Mouse (Mus musculus) midbrain, embryonic 14.5 days (tissue): ENCODE measurements around the gene Btbd18. TPM values are rescaled to one million over a fixed set of nuclear protein-coding genes. Genes with fewer than 3 reads are reported as not detected.

ENCODE experiments used
- ATAC-seq: fragments of 200-750 bp; cut with Nextera tagmentation; 2 replicates; pipeline ENCODE4 v1.8.0; 2017; ENCODE audit warnings: moderate number of reproducible peaks, moderate library complexity; ENCODE audit not compliant: low FRiP score, low TSS enrichment
- DNase-seq: peaks from one replicate; pipeline ENCODE4 v3.0.0-alpha.2; 2015
- H3K27ac ChIP-seq: fragments of 300-500 bp; sonication (generic); replicated peaks from 2 replicates; pipeline ENCODE4 v1.5.1; 2014; ENCODE audit warnings: mild to moderate bottlenecking, low read depth, low read length, moderate library complexity
- H3K27me3 ChIP-seq: fragments of 300-500 bp; sonication (generic); 2 replicates; pipeline ENCODE4 v1.6.1; 2014; ENCODE audit warnings: low read length, control low read depth, mixed read lengths; ENCODE audit not compliant: control insufficient read depth, insufficient read depth
- H3K36me3 ChIP-seq: fragments of 300-500 bp; sonication (generic); 2 replicates; pipeline ENCODE4 v1.6.1; 2014; ENCODE audit warnings: low read length, control low read depth; ENCODE audit not compliant: control insufficient read depth, insufficient read depth
- H3K4me1 ChIP-seq: fragments of 300-500 bp; sonication (generic); 2 replicates; pipeline ENCODE4 v1.6.1; 2014; ENCODE audit warnings: mild to moderate bottlenecking, antibody characterized with exemption, low read length, control low read depth; ENCODE audit not compliant: control insufficient read depth, insufficient read depth
- H3K4me2 ChIP-seq: fragments of 300-500 bp; sonication (generic); 2 replicates; pipeline ENCODE4 v1.6.1; 2014; ENCODE audit warnings: mild to moderate bottlenecking, low read length, moderate library complexity
- H3K4me3 ChIP-seq: fragments of 300-500 bp; sonication (generic); replicated peaks from 2 replicates; pipeline ENCODE4 v1.5.1; 2014; ENCODE audit warnings: low read depth, low read length
- H3K9ac ChIP-seq: fragments of 300-500 bp; sonication (generic); replicated peaks from 2 replicates; pipeline ENCODE4 v1.6.1; 2014; ENCODE audit warnings: mild to moderate bottlenecking, low read length, moderate library complexity
- H3K9me3 ChIP-seq: fragments of 300-500 bp; sonication (generic); 2 replicates; pipeline ENCODE4 v1.6.1; 2016; ENCODE audit warnings: low read length, control low read depth, mixed read lengths; ENCODE audit not compliant: control insufficient read depth
- WGBS: fragments of 180-500 bp; shearing (Covaris S2); extraction: QIAGEN DNeasy Blood & Tissue Kit; methylation state at CpG from one replicate; pipeline ENCODE4 v1.1.7; 2014; 5-methylcytosine and 5-hydroxymethylcytosine counted together
- polyA plus RNA-seq: library from polyadenylated mRNA; unstranded; fragments of >200 nt; fragmentation: Nextera tagmentation; extraction: Ambion mirVana; gene quantifications from 2 replicates; pipeline ENCODE4 v1.2.1, GENCODE M21; 2014

Btbd18 gene
- polyA plus RNA-seq, 1 experiment from 2014 or later: 0.37 TPM

DNA sequence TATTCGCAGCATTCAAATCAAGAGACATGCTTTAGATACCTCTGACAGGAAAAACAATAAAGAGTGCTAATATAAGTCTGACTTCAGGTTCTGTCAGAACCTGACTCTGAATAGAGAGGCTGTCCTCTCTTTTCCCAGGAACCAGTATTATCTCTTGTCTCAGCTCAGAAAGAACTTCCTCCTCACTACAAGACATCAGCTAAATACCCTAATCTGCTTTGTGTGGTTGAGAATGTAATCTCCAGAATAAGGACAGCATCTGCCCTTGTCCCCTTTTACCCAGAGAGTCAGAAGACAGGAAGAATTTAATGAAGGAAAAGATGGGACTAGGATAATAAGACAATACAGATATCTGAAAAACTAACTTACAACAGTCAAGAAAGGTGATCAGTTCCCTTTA, 44.6 kb downstream of the Btbd18 start:
- no peaks in the 10 kb centered on the region for H3K9me3 ChIP-seq
- no peaks in the 10 kb centered on the region for H3K27me3 ChIP-seq
- H3K9ac ChIP-seq: no peak overlapping the region
- H3K27ac ChIP-seq: no peak overlapping the region
- DNase-seq (no peak), ATAC-seq (no peak)
- peaks cover 47% of the 10 kb centered on the region for H3K36me3 ChIP-seq
- no peak overlapping the region for H3K4me2 ChIP-seq
- H3K4me3 ChIP-seq: no peak overlapping the region
- no peaks in the 10 kb centered on the region for H3K4me1 ChIP-seq
- WGBS: 88% methylated on average over 1 of the region's 1 CpGs

DNA sequence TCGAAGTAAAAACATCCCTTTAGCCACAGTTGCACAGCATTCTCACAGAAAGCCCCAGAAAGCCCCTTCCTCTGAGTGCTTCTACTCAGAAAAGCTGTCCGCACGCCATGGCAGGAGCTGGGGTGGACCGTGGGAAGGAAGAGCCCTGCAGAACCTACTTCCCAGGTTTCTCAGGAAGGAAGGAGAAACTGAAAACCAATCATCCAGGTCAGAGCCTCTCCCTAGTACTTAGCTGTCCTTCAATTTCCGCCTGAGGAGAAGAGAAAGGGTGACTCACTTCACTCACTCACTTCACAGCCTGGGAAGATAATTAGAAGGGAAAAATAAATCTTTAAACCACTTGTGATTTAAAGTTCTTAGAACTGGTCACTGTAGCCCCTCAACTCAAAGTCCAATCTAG, 45.5 kb downstream of the Btbd18 start:
- WGBS: 80% methylated on average over 5 of the region's 5 CpGs
- Histone ChIP-seq H3K4me1 (no peaks in the 10 kb centered on the region), H3K4me3 (no peak overlapping the region), H3K9me3 (no peaks in the 10 kb centered on the region), H3K27me3 (no peaks in the 10 kb centered on the region), H3K9ac (no peak overlapping the region), H3K27ac (no peak overlapping the region), H3K4me2 (no peak overlapping the region), H3K36me3 (peaks cover 50% of the 10 kb centered on the region)
- ATAC-seq: no peak
- no peak for DNase-seq

DNA sequence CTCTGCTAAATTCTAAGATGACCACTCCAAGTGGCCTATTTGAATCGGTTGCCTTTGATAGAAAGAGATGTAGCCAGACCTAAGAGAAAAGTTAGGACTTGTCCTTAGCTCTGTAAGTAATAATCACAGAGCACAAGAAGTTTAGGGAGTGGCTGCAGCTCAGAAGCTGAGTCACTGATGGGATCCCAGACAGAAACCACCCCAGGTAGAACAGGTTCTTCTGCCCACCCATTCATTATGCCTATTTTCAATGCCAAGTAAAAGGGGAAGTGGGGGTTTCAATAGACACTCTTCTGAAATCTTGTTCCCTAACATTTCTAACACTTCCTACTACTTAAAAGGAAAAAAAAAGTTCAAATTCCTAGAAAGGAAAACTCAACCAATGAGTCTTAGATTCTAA, 46.4 kb downstream of the Btbd18 start:
- H3K4me1 ChIP-seq: no peaks in the 10 kb centered on the region
- DNase-seq (no peak), ATAC-seq (no peak)
- H3K27me3 ChIP-seq: no peaks in the 10 kb centered on the region
- H3K27ac ChIP-seq: no peak overlapping the region
- H3K4me2 ChIP-seq: no peak overlapping the region
- no peaks in the 10 kb centered on the region for H3K9me3 ChIP-seq
- 96% methylated on average over 1 of the region's 1 CpGs for WGBS
- H3K4me3 ChIP-seq: no peak overlapping the region
- no peak overlapping the region for H3K9ac ChIP-seq
- H3K36me3 ChIP-seq: peaks cover 55% of the 10 kb centered on the region

DNA sequence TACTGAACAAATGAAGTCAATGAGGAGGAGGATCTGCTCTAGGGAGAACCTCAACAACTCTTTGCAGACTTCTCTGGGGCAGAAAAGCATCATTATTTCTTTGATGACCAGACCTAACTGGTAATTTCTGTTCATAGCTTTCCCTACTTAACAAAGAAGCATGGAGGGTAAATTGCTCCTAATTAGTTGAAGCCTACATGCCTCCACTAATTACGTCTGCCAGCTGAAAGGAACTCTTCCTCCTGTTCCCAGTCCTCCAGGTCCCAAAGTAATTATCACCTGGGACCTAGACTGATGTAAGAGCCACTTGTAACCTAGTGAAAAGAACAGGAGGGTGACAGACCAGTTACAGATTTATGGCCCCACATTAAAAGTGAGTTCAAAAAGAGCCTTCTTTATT, 48.6 kb downstream of the Btbd18 start:
- Histone ChIP-seq H3K4me2 (no peak overlapping the region), H3K27me3 (no peaks in the 10 kb centered on the region), H3K4me1 (no peaks in the 10 kb centered on the region), H3K36me3 (peaks cover 53% of the 10 kb centered on the region), H3K9me3 (no peaks in the 10 kb centered on the region), H3K27ac (no peak overlapping the region), H3K9ac (no peak overlapping the region), H3K4me3 (no peak overlapping the region)
- DNase-seq: no peak
- no peak for ATAC-seq
- 70% methylated on average over 1 of the region's 1 CpGs for WGBS

DNA sequence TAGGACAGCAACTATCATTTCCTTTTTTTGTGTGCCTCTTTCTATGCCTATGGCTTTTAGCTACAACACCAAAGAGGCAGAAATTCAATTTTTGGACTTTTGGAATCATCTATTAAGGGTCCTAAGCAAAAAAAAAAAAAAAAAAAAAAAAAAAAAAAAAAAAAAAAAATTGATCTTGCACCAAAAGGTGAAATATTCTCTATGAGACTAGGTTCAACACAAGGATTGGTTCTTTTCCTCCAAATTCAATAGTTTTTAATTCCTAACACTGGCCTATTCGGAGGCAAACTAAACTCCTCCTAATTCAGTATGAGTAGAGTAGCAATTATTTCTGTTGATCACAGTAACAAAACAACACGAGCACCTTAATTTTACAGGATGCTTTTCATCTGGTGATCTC, 53.0 kb downstream of the Btbd18 start:
- WGBS: 95% methylated on average over 2 of the region's 2 CpGs
- Histone ChIP-seq H3K4me3 (no peak overlapping the region), H3K4me2 (no peak overlapping the region), H3K4me1 (peaks cover 11% of the 10 kb centered on the region), H3K9ac (no peak overlapping the region), H3K36me3 (peaks cover 38% of the 10 kb centered on the region), H3K9me3 (no peaks in the 10 kb centered on the region), H3K27me3 (no peaks in the 10 kb centered on the region), H3K27ac (no peak overlapping the region)
- DNase-seq (no peak), ATAC-seq (no peak)

DNA sequence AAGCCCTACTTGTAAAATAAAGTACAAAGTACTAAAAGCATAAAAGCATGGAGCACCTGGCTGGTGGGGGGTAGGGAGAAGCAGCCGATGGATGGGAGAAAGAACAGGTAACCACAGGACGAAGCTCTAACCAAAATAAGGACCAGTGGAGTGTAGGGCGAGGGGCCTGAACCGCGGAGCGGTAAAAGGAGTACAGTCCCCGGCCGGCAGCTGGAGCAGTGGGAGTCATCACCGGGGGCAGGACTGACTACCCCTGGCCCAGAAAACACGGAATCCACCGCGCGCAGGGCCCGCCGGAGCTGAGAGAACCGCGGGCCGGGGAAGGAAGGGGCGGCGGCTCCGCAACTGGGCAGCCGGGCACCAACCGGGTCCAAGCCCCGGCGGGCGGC, 55.5 kb downstream of the Btbd18 start:
- Histone ChIP-seq H3K4me2 (peak overlapping the region; percentile 86), H3K27ac (peak overlapping the region; percentile 95), H3K9me3 (no peaks in the 10 kb centered on the region), H3K4me1 (peaks cover 11% of the 10 kb centered on the region), H3K36me3 (peaks cover 18% of the 10 kb centered on the region), H3K4me3 (peak overlapping the region; percentile 96), H3K9ac (peak overlapping the region; percentile 93), H3K27me3 (no peaks in the 10 kb centered on the region)
- no peak for DNase-seq
- no peak for ATAC-seq
- WGBS: under 1% methylated on average over 26 of the region's 26 CpGs

DNA sequence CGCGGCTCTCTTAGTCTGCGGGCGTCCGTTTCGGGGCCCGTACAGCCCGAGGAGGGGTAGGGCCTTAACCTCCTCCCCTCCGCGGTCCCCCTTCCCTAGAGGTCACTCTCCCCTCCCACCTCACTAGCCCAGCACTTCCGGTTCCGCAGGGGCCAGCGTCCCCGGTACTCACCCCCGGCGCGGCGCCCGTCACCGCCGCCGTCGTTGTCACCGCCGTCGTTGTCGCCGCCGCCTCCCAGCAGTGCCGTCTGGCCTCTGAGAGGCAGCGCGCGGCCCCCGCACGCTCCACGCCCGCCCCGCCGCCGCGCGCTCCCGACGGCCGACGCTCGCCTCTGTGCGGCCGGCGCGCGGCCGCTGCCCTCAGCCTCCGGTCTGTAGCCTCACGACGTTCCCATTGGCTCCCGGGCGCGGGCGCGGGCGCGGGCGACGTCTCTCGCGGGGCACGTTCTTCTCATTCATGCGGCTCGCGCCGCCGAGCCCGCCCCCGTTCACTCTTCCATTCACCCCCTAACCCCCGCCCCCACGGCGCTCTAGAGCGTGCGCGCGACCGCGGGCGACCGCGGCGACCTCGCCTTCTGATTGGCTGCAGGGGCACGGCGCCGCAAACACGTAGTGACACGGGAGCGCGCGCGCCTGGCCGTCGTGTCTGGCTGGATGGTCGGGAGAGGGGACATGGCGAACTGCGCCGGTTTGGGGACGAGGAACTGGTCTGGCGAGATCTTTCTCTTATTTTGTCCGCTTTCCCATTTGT, 56.1 kb downstream of the Btbd18 start, which contains the start of gene Zdhhc5:
Zdhhc5 (minus strand) TSS at position 370 of the 751 bp plus-strand sequence.
- peaks cover 11% of the 10 kb centered on the region for H3K4me1 ChIP-seq
- no peaks in the 10 kb centered on the region for H3K27me3 ChIP-seq
- peak within 1 kb of the TSS; percentile 86 for H3K4me2 ChIP-seq
- peak within 1 kb of the TSS; percentile 93 for H3K9ac ChIP-seq
- peak; percentile 99 for DNase-seq
- peak within 1 kb of the TSS; percentile 96 for H3K4me3 ChIP-seq
- peaks cover 13% of the 10 kb centered on the region for H3K36me3 ChIP-seq
- H3K27ac ChIP-seq: peak within 1 kb of the TSS; percentile 95
- no peaks in the 10 kb centered on the region for H3K9me3 ChIP-seq
- ATAC-seq: peak; percentile 95
- under 1% methylated on average over 104 of the region's 107 CpGs for WGBS

DNA sequence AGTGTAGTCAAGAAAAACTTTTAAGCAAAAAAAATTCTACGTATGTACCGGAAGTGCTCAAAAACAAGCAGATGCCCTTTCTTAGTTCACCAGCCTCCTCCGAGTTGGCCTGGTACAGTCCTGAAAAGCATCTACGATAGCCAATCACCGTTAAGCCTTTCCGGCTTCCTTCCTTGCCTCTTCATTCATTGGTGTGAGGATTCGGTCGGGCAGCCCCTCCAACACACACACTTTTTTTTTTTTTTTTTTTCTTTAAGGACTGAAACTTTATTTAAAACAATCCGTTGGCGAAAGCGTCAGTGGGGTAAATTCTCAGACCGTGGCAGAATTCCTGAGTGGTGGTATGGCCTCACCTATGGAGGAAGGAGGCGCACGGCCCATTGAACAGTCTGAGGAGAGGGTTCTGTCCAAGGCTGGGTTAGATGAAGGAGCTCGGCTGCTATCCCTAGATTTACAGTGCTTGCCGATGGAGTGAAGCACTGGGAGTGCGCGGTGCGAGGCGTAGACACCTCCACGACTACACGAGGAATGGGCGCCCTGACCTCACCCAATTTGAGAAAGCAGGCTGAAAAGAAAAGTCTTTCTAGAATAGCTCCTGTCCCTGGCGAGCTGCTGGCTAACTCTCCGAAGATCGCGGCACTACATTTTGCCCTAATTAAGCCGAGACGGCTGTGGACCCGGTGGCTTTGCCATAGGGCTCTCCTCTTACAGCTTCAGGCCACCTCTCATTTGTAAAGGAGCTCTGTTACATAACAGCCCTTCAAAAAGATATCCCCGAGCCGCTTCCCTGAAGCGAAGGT, 56.9 kb downstream of the Btbd18 start:
- no peaks in the 10 kb centered on the region for H3K9me3 ChIP-seq
- WGBS: under 1% methylated on average over 33 of the region's 33 CpGs
- H3K27ac ChIP-seq: peak overlapping the region; percentile 95
- H3K4me2 ChIP-seq: peak overlapping the region; percentile 86
- peak overlapping the region; percentile 96 for H3K4me3 ChIP-seq
- DNase-seq: peak; percentile 93
- H3K36me3 ChIP-seq: peaks cover 5% of the 10 kb centered on the region
- H3K4me1 ChIP-seq: peaks cover 11% of the 10 kb centered on the region
- H3K9ac ChIP-seq: peak overlapping the region; percentile 93; the same call in 1 of the 2 replicates
- H3K27me3 ChIP-seq: no peaks in the 10 kb centered on the region
- peak; percentile 94 for ATAC-seq
